Mouse (Mus musculus) cerebellum, adult 18-20 months (tissue): ENCODE measurements around the gene Slc43a2.
"Not testable (repeated sequence)": the region's sequence is repeated elsewhere in the genome, so short reads cannot be mapped to it uniquely, and the experiment has no call there.

Experiments
- DNase-seq, 2 experiments: peaks; one replicate each; pipeline ENCODE4 v3.0.0; 2021

Slc43a2 gene

DNA sequence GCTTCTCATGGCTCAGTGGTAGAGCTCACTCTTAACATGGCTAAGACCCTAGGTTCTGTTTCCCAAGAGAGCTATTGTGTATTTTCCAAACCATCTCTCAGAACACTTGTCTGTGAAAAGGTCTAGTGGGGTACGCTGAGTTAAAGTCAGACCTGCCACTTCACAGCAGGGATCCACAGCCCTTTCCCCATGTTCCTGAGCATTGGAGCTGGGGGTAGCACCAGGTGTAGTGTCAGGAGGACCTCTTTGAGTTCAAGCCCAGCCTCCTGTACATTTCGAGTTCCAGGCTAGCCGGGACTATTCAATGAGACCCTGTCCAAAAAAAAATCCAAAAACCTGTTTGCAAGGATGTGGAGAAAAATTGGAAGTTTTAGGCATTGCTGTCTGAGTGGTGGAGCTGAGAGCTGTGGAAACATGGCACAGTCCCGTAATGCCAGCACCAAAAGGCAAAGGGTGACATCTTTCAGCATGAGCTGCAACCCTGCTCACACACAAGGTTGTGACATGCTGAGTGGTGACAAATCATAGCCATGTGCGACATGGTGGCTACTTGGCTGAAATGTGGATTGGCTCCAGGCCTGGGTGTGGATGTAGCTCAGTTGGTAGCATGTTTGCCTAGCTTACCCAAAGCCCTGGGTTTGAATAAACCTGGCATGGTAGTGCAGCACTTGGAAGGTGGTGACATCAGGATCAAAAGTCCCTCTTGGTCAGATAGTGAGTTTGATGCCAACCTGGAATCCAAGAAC is 43.1 kb downstream of the Slc43a2 start:
- DNase-seq, result peak in 1 of 2 experiments; percentile 46

DNA sequence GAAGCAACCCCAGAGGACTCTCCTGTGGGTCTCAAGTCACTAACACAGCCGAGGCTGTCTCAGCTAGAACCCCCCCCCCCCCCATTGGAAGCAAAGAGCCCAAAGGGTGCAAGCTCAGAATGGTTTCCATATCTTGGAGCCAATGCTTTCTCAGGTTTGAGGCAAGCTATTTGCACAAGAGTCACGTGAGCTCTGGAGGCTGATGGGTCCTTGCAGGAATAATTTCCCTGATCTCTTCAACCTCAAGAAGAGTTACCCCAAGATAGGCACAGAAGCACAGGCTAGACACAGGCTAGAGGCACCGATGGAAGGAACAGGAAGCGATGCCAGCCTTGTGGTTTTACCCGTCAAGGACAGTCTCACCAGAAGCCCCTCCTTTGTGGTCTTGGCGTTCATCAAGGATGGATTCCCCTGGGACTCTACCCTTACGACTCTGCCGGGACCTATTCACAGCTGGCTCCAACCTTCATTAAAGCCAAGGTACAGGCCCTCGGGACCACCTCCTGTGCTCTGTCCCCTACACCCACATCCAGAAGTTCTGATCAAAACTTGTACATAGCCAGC is 44.1 kb downstream of the Slc43a2 start:
- no peak for DNase-seq

DNA sequence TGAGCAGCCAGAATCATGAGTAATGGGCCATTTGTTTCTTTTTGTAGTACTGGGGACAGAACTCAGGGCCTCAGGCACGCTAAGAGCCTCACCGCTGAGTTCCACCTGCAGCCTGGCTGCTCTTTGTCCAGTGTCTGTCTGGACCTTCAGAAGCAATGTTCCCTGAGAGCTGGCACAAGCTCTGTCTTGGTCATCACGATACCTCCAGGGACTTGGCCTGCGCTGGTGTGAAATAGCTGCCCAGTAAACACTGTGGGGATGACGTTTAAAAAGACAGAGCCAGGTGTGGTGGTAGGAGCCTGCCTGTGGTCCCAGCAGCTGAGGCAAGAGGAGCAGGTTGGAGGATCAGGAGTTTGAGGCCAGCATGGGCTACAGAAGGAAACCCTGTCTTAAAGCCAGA is 47.1 kb downstream of the Slc43a2 start:
- DNase-seq, result no peak

DNA sequence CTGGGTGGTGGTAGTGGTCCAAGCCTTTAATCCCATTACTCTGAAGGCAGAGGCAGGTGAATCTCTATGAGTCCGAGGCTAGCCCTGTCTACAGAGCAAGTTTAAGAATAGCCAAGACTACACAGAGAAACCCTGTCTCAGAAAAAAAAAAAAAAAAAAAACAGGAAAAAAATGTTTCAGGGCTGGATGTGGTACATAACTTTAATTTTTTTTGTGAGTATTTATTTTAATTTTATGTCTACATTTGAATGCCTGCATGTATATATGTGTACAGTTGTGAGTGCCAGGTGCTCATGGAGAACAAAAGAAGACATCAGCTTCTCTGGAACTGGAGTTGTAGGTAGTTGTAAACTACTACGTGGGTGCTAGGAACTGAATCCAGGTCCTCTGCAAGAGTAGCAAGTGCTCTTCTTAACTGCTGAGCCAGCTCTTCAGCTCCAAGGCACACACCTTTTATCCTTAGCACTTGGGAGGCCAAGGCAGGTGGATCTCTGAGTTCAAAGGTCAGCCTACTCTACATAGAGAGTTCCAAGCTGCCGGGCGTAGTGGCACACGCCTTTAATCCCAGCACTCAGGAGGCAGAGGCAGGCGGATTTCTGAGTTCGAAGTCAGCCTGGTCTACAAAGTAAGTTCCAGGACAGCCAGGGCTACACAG is 50.1 kb downstream of the Slc43a2 start:
- DNase-seq, result no peak

DNA sequence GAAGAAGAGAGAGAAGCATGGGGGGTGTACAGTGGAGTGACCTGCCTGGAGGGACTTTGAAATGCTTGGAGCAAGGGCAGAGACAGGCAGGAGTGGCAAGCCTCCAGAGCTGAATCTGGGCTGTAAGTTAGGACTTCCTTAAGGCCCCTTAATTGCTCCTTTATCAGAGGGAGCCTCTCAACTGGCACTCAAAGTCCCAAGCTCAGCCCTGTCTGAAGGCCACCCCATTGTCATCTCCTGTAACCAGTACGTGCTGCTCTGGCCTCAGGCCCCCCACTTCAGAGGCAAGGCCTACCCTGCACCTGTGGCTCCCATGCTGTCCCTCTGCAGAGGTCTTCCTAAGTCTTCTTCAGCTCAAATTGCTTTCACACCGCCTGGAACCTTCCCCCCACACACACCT is 52.0 kb downstream of the Slc43a2 start:
- no peak for DNase-seq

DNA sequence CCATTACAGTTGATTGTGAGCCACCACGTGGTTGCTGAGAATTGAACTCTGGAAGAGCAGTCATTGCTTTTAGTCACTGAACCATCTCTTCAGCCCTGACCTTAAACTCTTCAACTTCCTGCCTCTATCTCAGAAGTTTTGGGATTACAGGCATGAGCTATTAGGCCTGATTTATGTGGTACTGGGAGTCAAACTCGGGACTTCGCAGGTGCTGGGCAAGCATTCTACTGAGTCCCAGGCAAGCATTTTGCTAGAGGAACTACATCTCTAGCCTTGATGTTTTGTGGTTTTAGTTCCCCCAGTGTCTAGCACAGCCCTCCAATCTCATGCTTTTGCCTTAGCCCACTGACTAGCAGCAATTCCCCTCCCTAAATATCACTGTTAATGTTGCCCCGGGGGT is 53.6 kb downstream of the Slc43a2 start:
- DNase-seq, result no peak

DNA sequence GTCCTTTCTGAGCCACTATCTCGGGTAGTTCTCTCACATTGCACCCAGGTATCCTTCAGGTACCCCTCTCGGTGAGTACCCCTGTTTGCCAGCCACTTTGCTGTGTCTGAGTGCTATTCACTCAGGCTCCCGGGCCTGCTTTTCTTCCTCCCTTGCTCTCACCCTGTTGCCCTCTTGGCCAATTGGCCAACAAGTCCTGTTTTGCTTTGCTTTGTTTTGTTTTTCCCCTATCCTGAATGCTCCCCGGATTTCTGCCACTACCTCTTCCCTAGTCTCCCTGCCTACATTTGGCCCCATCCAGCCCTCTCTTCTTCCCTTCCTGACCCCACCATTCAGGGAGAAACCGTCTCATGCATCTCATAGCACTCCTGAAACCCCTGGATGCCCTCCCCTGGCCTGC is 54.5 kb downstream of the Slc43a2 start:
- DNase-seq, result no peak

DNA sequence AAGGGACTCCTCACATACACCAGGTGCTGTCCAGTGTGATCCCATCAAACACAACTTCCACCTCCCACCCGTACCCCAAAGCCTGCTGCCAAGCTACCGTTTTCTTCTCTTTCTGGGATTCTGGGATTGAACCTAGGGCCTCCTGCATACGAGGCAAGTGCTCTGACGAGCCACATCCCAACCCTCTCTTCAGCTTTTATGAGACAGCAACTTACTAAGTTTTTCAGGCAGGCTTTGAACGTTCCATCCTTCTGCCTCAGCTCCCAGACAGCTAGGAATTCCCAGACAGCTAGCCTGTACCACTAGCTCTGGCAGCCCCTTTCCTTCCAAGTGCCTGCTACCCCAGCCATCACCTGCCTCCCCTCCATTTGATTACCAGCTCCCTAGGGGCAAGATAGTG is 55.5 kb downstream of the Slc43a2 start:
- DNase-seq, result no peak

DNA sequence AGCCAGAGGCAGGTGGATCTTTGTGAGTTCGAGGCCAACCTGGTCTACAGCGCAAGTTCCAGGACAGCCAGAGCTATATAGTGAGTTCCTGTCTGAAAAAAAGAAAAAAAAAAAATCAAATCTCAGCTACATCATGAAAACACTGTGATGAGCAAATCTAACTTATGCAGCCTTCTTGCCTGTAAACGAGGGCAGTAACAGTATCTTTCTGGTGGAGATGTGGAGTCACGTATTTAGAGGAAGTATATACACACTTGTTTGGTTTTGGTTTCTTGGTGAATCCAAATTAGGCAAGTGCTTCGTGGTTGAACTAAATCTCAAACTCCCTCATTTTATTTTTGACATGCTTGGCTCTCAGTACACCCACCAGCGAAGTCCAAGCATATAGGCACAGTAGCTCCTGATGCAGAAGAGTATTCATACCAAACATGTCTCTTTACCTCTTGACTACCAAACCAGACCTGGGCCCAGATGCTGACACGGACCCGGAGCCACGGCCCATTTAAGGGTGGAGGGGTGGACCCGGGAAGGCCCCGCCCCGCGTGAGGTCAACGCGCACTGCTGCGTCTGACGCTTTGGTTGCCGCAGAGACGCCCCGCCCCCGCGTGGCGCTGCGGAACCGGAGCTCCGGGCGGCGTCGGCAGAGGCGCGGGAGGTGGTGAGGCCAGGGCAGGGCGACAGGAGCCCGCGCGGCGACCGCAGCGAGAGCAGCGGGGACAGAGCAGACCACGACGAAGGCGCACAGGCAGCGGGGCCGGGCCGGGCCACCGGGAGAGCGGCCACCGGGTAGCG is 56.2 kb downstream of the Slc43a2 start, which contains the start of gene Pitpna:
TSS of gene Pitpna (plus strand) at position 605 of the 792 bp plus-strand sequence.
- DNase-seq, result peak; percentile 97 to 98

DNA sequence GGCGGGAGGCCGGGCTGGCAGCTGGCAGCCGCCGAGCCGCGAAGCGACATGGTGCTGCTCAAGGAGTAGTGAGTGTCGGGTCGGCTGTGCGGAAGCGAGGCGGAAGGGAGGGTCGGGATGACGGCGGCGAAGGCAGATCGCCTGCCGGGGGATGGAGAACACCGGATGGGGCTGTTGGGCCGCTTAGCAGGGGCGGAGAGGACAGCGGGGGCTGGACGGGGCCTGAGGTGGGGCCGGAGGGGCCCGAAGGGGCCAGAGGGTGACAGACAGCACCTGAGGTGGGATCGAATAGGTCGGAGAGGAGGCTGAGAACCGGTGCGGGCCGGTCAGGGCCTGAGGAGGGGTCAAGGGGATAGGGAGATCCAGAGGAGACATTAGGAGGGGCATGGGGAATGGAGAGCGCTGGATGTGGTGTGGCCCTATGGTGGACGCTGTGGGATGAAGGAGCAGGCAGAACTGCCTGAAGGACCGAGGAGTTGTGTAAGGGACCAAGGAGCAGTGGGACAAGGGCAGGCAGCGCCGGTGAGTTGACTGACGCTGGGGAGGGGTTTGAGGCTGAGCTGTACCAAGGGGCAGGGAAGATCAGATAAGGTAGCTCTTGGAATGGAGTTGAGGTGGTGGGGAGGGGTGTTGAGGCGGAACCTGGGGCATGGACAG is 56.9 kb downstream of the Slc43a2 start:
- DNase-seq, result peak in 1 of 2 experiments; percentile 43

DNA sequence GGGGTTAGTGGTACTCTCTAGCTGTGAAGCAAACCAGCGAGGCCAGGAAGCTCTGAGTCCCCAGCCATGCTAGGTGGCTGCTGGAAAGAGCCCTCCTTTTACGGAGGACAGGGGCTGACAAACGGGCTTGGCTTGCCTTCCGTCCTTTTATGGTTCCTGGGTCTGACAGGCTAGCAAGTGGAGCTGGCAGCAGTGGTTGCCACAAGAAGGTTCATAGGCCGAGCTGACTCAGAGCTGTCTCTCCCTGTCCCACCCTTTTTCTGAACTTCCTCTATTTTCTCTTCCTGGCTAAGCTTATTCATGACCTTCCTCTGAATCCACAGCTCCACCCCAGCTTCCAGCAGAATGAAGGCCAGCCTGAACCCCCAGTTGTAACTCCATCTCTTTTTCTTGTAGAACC is 61.1 kb downstream of the Slc43a2 start:
- DNase-seq, result no peak

DNA sequence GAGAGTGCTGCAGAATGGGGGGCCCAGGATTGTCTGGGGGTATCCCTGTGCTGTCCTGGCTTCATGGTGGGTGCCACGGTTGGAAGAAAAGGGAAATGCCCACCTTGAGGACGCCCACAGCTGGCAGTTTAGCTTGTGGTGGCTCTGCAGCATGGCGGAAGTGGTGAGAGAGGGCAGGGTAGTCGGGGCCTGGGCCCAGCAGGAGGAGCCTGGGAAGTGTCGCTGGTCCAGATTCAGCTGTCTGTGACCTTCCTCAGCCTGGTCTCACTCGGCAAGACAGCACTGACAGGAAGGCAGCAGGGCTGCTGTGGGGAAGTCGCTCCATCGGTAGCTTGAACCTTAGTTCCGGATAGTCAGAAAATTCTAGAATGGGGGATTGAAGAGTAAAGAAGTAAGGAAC is 62.9 kb downstream of the Slc43a2 start:
- no peak for DNase-seq

DNA sequence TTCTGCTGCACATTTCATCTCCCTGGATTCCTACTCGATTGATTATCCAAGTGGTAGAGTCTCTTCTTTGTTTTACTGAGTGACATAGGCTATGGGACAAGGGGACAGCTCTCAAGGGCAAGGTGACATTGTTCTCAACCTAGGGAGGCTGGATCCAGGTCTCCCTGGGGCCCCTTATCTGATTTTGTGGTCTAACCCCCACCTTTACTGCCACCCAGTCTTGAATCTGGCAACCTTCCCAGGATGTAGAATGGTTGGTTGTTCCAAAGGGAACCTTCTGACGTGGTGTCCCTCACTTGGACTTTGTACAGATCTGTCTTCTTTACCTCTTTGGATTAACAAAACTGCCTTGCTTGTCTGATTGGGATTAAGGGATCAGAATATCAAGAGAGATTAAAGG is 63.9 kb downstream of the Slc43a2 start:
- DNase-seq, result no peak

DNA sequence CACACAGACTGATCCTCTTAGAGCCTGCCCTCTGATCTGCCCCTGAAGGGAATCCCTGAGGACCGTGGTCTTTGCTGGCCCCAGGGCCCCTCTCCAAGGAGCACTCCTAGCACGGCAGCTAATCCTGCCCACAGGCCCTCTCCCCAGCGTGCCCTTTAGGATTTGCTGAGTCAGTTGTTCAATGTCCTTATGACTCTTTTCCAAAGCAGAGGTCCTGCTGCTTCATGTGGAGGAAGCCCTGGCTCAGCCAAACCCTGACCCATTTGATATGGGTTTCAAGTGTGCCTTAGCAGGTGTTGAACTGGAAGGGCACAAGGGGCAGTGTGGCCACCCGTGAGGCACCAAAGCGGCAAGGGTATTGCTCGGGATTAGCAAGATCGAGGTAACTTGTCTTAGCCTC is 64.3 kb downstream of the Slc43a2 start:
- DNase-seq, result no peak

DNA sequence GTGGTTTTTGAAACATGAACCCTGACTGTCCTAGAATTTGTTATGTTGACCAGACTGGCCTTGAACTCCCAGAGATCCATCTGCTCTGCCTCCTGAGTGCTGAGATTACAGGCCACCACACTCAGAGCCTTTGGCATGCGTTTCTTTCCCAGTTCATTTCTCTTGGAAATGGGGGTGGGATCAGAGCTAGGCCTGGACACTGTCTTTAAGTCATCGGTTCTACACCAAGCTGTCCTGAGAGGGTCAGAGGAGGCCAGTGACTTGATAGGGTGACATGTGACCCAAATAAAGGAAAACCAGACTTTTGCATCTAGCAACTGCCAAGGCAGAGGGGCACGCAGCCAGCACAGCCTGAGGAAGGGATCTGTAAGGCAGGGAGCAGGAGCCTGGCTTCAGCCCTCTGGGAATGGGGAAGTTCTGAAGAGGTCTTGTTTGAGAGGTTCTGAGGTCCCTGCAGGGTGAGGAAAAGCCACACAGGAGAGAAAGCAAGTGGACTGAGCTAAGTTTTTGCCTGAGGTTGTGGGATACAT is 65.3 kb downstream of the Slc43a2 start:
- peak in 1 of 2 experiments; percentile 59 for DNase-seq

DNA sequence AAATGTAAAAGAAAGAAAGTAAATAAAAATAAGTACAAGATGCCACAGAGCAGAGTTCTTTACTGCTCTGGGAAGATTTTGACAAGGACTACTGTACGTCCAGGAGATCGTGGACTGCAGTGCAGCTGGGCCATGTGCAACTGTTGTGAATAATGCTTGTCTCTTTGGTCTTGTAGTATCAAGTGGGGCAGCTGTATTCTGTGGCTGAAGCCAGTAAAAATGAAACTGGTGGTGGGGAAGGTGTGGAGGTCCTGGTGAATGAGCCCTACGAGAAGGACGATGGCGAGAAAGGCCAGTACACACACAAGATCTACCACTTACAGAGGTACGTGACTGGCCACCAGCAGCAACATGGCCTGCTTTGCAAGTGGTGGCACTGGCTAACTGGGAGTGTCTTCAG is 66.5 kb downstream of the Slc43a2 start:
- DNase-seq, result no peak

DNA sequence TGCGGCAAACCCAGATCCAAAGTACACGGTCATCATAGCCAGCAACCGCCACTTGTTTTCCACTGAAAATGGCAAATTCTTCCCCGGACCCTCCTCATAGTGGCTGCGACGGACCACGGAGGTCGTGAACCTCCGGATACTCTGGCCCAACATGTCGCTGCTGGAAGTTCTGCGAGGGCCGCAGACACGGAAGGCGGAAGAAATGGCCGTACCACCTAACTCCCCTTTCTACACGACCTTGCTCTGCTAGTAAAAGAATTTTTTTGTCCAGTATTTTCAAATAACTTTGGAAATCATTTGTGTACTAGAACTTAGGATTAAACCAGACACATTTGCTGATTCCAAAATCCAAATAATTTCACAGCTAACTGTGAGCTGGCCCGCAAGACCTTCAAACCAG is 68.3 kb downstream of the Slc43a2 start:
- DNase-seq, result not testable (repeated sequence)

DNA sequence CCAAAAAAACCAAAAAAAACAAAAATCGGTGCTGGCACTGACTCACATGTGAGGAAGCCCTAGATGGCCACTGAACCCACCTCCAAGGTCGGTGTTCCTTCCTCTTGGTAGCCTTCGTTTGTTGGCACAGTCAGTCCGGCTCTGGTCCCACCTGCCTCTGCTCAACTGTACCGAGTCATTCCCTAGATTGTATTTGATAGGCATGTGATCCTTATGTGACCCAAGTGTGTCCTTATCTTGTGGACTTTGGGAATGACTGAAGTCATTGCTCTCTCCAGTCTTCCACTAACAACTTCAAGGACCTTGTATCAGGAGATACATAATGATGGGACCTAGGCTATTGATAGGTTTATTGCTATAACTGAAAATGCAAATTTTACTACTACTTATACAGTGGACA is 73.3 kb downstream of the Slc43a2 start:
- DNase-seq, result no peak

DNA sequence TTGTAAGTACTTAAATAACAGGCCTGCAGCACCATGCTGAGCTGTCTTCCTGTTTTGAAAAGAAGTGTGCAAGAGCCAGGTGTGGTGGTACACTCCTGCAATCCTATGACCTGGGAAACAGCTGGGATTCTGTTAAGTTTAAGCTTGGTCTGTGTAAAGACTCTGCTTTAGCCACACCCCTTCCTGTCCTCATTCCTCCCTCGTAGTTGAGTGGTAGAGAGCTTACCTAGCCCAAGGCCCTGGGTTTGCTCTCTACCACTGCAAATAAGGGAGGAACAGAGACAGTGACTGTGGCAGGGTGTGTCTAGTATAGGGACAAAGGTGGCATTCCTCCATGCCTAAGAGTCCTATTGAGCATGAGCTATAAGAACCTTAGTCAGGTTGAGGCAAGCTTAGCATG is 73.8 kb downstream of the Slc43a2 start:
- no peak for DNase-seq

DNA sequence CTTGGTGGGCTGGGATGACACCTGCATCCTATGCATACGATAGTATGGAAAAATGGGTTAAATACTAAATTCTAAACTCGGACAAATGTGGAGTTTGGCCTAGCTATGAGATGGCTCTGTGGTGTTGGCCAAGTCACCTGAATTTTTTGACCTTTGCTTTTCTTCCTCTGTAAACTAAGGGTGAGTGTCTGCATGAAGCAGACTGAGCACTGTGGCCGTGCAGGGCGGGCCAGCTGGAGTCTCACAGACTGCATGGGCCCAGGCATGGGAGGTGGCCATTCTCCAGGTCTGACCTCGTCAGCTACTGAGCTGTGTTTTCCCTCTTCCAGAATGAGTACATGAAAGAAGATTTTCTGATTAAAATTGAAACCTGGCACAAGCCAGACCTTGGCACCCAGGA is 77.3 kb downstream of the Slc43a2 start:
- no peak for DNase-seq

DNA sequence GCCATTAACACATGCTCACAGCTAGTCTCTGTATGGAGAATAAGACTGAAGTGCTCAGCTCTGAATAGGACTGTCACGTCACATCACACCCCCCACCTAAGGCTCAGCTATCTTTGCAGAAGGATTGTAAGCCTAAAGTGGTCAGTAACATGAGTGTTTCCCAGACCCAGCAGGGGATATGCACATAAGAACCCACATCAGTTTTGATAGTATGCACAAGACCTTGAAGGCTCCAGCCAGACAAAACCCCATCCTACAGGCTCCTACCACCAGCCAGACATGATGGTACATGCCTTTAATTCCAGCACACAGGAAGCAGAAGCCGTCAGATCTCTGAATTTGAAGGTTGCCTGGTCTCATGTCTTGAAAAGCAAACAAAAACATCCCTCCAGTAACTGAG is 78.5 kb downstream of the Slc43a2 start:
- no peak for DNase-seq

DNA sequence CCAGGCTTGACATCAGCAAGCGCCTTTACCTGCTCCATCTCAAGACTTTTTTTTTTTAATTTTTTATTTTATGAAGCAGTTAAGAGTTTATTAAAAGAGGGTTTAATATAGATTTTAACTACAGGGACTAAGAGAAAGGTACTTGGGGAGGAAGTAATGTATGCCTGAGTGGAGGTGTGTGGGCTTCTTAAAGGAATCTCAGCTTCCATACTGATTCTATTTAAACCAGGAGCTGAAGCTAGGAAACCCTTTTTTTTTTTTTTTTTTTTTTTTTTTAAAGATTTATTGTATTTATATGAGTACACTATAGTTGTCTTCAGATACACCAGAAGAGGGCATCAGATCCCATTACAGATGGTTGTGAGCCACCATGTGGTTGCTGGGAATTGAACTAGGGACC is 83.3 kb downstream of the Slc43a2 start:
- DNase-seq, result no peak

DNA sequence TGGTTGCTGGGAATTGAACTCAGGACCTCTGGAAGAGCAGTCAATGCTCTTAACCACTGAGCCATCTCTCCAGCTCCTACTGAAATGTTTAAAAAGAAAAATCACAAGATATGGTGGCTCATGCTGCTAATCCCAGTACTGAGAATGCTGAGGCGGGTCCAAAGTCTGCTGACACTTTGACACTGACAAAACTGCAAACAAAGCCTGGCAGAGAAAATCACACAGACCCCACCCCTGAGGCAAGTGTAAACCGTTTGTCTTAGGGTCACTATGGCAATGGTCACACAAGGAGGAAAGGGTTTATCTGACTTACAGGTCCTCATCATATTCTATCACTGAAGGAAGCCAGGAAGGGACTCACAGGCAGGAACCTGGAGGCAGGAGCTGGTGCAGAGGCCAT is 84.1 kb downstream of the Slc43a2 start:
- no peak for DNase-seq
